22 mouse cellular contexts compared by ENCODE assay signal in genomic region chr16:33768491-33769278, GRCm38 (mm10). TPM values are rescaled to one million over a fixed set of nuclear protein-coding genes. Genes with fewer than 3 reads are reported as not detected.
DNase-seq lines count a peak whose midpoint lies in the region; ATAC-seq and TF ChIP-seq lines count a peak whose summit lies in the region.
"Had no signal": no experiment of that assay in that cellular context is flagged by ENCODE, and none has a peak within 500 bp of the region (broad histone marks: within the 10 kb centered on the region; RNA-seq: fewer than 3 reads in every experiment).

No protein-coding gene starts in this region.

- DNase-seq in heart, adult 11 months = peak; percentile 92
- DNase-seq in heart, adult 2 months = no peak
- DNase-seq in stomach, postnatal 0 days (ENCODE audit: low spot score) = no peak
- DNase-seq in NIH3T3 (ENCODE audit: low read depth) = peak; percentile 76
- DNase-seq in skeletal muscle tissue, adult 2 months (ENCODE audit: low read depth, low spot score) = peak; percentile 42
- DNase-seq in spleen, adult 18-20 months = no peak
- DNase-seq: cerebellum, adult 8-10 months; kidney, adult 9 months; kidney, postnatal 25 days; liver, embryonic 13.5 days; lung, embryonic 14.5 days; lung, postnatal 36 days had no signal

- no peaks in the 10 kb centered on the region for H3K27me3 ChIP-seq in heart, adult 2 months (ENCODE audit: control insufficient read depth, insufficient read depth, low read length)
- no peaks in the 10 kb centered on the region for H3K27me3 ChIP-seq in stomach, embryonic 16.5 days (ENCODE audit: control insufficient read depth, insufficient read depth, low read length)
- no peaks in the 10 kb centered on the region for H3K27me3 ChIP-seq in stomach, postnatal 0 days (ENCODE audit: control insufficient read depth, insufficient read depth, low read length)
- H3K27me3 ChIP-seq: embryonic facial prominence, embryonic 12.5 days; heart, embryonic 12.5 days; hindbrain, embryonic 15.5 days; intestine, embryonic 15.5 days; limb, embryonic 12.5 days; liver, embryonic 13.5 days; stomach, embryonic 15.5 days had no signal

- no peak overlapping the region for H3K4me3 ChIP-seq in heart, adult 2 months
- H3K4me3 ChIP-seq in stomach, embryonic 16.5 days (replicated peaks; ENCODE audit: low read length) = no peak overlapping the region
- H3K4me3 ChIP-seq in stomach, postnatal 0 days (ENCODE audit: low read depth, low read length) = no peak overlapping the region
- H3K4me3 ChIP-seq: embryonic facial prominence, embryonic 12.5 days; heart, embryonic 12.5 days; hindbrain, embryonic 15.5 days; intestine, embryonic 15.5 days; left cerebral cortex, adult 2 months; limb, embryonic 12.5 days; liver, embryonic 13.5 days; stomach, embryonic 15.5 days had no signal

- 80% methylated on average over 3 of the region's 3 CpGs for WGBS in heart, adult 2 months
- 79% methylated on average over 3 of the region's 3 CpGs for WGBS in stomach, embryonic 16.5 days
- WGBS in stomach, postnatal 0 days = 78% methylated on average over 3 of the region's 3 CpGs

- ATAC-seq in stomach, embryonic 16.5 days (ENCODE audit: insufficient read depth, low FRiP score) = no peak
- ATAC-seq in stomach, postnatal 0 days (ENCODE audit: low FRiP score, low TSS enrichment) = no peak
- ATAC-seq: forebrain, embryonic 14.5 days; intestine, embryonic 15.5 days; midbrain, embryonic 16.5 days had no signal

- no peak for TF ChIP-seq POLR2A in heart, adult 2 months (IDR thresholded peaks at IDR 0.05; ENCODE audit: insufficient read depth, low read depth, low read length)

- no peak for TF ChIP-seq CTCF in heart, adult 2 months (IDR thresholded peaks at IDR 0.05)
- no peak for TF ChIP-seq CTCF in stomach, postnatal 0 days (IDR thresholded peaks at IDR 0.05; ENCODE audit: low read depth)

- H3K9me3 ChIP-seq in stomach, embryonic 16.5 days (replicated peaks; ENCODE audit: control insufficient read depth, low read length) = no peaks in the 10 kb centered on the region
- H3K9me3 ChIP-seq in stomach, postnatal 0 days (ENCODE audit: control insufficient read depth, low read length) = no peaks in the 10 kb centered on the region
- H3K9me3 ChIP-seq: embryonic facial prominence, embryonic 12.5 days; heart, embryonic 12.5 days; hindbrain, embryonic 15.5 days; intestine, embryonic 15.5 days; limb, embryonic 12.5 days; liver, embryonic 13.5 days; stomach, embryonic 15.5 days had no signal

- no peaks in the 10 kb centered on the region for H3K79me2 ChIP-seq in heart, adult 2 months (replicated peaks; ENCODE audit: control insufficient read depth, insufficient read depth, low read length)

- no peak overlapping the region for H3K4me2 ChIP-seq in stomach, embryonic 16.5 days (ENCODE audit: low read depth, low read length)
- no peak overlapping the region for H3K4me2 ChIP-seq in stomach, postnatal 0 days (replicated peaks; ENCODE audit: low read depth)
- H3K4me2 ChIP-seq: embryonic facial prominence, embryonic 12.5 days; heart, embryonic 12.5 days; hindbrain, embryonic 15.5 days; intestine, embryonic 15.5 days; limb, embryonic 12.5 days; liver, embryonic 13.5 days; lung, embryonic 14.5 days; stomach, embryonic 15.5 days had no signal

- H3K27ac ChIP-seq in heart, adult 2 months = no peak overlapping the region
- peak overlapping the region; percentile 15; the same call in 1 of the 2 replicates for H3K27ac ChIP-seq in stomach, embryonic 16.5 days (ENCODE audit: low read length)
- H3K27ac ChIP-seq in stomach, postnatal 0 days (replicated peaks) = no peak overlapping the region
- H3K27ac ChIP-seq: embryonic facial prominence, embryonic 12.5 days; hindbrain, embryonic 15.5 days; intestine, embryonic 15.5 days; limb, embryonic 12.5 days; liver, embryonic 13.5 days; stomach, embryonic 15.5 days had no signal

- TF ChIP-seq EP300 in heart, adult 2 months (IDR thresholded peaks at IDR 0.05; ENCODE audit: insufficient read depth, low read depth, low read length) = no peak
- no peak for TF ChIP-seq EP300 in stomach, postnatal 0 days (optimal IDR thresholded peaks at IDR 0.05)

- H3K9ac ChIP-seq in heart, adult 2 months (ENCODE audit: low read depth, low read length) = no peak overlapping the region
- H3K9ac ChIP-seq in stomach, embryonic 16.5 days (ENCODE audit: low read length) = no peak overlapping the region
- H3K9ac ChIP-seq in stomach, postnatal 0 days (ENCODE audit: low read length) = no peak overlapping the region
- H3K9ac ChIP-seq: embryonic facial prominence, embryonic 12.5 days; heart, embryonic 12.5 days; hindbrain, embryonic 15.5 days; intestine, embryonic 15.5 days; limb, embryonic 12.5 days; liver, embryonic 13.5 days; lung, embryonic 14.5 days; stomach, embryonic 15.5 days had no signal

- H3K4me1 ChIP-seq in heart, adult 2 months (ENCODE audit: control insufficient read depth, insufficient read depth, low read length) = no peaks in the 10 kb centered on the region
- no peaks in the 10 kb centered on the region for H3K4me1 ChIP-seq in stomach, embryonic 16.5 days (ENCODE audit: control insufficient read depth, insufficient read depth, low read length)
- no peaks in the 10 kb centered on the region for H3K4me1 ChIP-seq in stomach, postnatal 0 days (replicated peaks; ENCODE audit: control insufficient read depth, insufficient read depth)
- H3K4me1 ChIP-seq: embryonic facial prominence, embryonic 12.5 days; heart, embryonic 12.5 days; stomach, embryonic 15.5 days had no signal

- no peaks in the 10 kb centered on the region; the same call in 1 of the 2 replicates for H3K36me3 ChIP-seq in heart, adult 2 months (ENCODE audit: control insufficient read depth, insufficient read depth, low read length)
- no peaks in the 10 kb centered on the region; the same call in 1 of the 2 replicates for H3K36me3 ChIP-seq in stomach, embryonic 16.5 days (ENCODE audit: control insufficient read depth, insufficient read depth, low read length)
- no peaks in the 10 kb centered on the region for H3K36me3 ChIP-seq in stomach, postnatal 0 days (ENCODE audit: control insufficient read depth, insufficient read depth, low read length)
- H3K36me3 ChIP-seq: hindbrain, embryonic 15.5 days; intestine, embryonic 15.5 days; stomach, embryonic 15.5 days had no signal

- intact Hi-C loops in heart, adult 2 months (cut with DNase I) = no loop called here

RNA-seq across cellular contexts. Expression of gene Muc13, which starts 25.2 kb away (rescaled TPM):
- total RNA-seq in heart, adult 2 months (2021) = not detected
- polyA plus RNA-seq in heart, adult 2 months (2012; rRNA removed) = 0.15 and 0.33 TPM in 2 replicates
- polyA plus RNA-seq in stomach, embryonic 16.5 days (2015; fragmentation: Nextera tagmentation; extraction: Ambion mirVana) = 31.5 and 37.0 TPM in 2 replicates
- 8.7 and 10.6 TPM in 2 replicates for polyA plus RNA-seq in stomach, postnatal 0 days (2015; fragmentation: Nextera tagmentation; extraction: Ambion mirVana)
- polyA plus RNA-seq: forebrain, embryonic 14.5 days; lung, embryonic 14.5 days; midbrain, embryonic 16.5 days had no signal

Comparison
In these comparisons a context has a peak if more than half of its experiments do, and no peak if none do; other contexts are left out.
1. DNase-seq: peak in heart, adult 11 months (single experiment), NIH3T3 (single experiment) and skeletal muscle tissue, adult 2 months (single experiment); none in heart, adult 2 months (0 of 2), stomach, postnatal 0 days (single experiment) and spleen, adult 18-20 months (0 of 2).